ENCODE assay signal across 20 mouse cellular contexts in genomic region chr13:56262269-56262668, GRCm38 (mm10). TPM values are rescaled to one million over a fixed set of nuclear protein-coding genes. Genes with fewer than 3 reads are reported as not detected.
"Had no signal": no experiment of that assay in that cellular context is flagged by ENCODE, and none has a peak within 500 bp of the region (broad histone marks: within the 10 kb centered on the region; RNA-seq: fewer than 3 reads in every experiment).

No protein-coding gene starts in this region.

- H3K4me3 ChIP-seq: kidney, embryonic 15.5 days; limb, embryonic 13.5 days; midbrain, embryonic 12.5 days; neural tube, embryonic 12.5 days had no signal

- DNase-seq: kidney, adult 18-20 months; kidney, postnatal 14 days; left cerebral cortex, postnatal 4 days; lung, adult 18-20 months; right cerebral cortex, postnatal 4 days; spleen, adult 18-20 months had no signal

- H3K27ac ChIP-seq: kidney, embryonic 15.5 days; limb, embryonic 13.5 days; liver, embryonic 14.5 days; midbrain, embryonic 12.5 days; neural tube, embryonic 12.5 days had no signal

- H3K9ac ChIP-seq: kidney, embryonic 15.5 days; limb, embryonic 13.5 days; liver, embryonic 14.5 days; midbrain, embryonic 12.5 days; neural tube, embryonic 12.5 days had no signal

- H3K4me2 ChIP-seq: kidney, embryonic 15.5 days; limb, embryonic 13.5 days; midbrain, embryonic 12.5 days; neural tube, embryonic 12.5 days had no signal

- H3K9me3 ChIP-seq: midbrain, embryonic 12.5 days; neural tube, embryonic 12.5 days had no signal

- H3K36me3 ChIP-seq: kidney, embryonic 15.5 days; limb, embryonic 13.5 days; midbrain, embryonic 12.5 days; neural tube, embryonic 12.5 days had no signal

RNA-seq across cellular contexts. Expression of gene Neurog1, which starts 10.3 kb away (rescaled TPM):
- total RNA-seq: layer of hippocampus, postnatal 14 days; left cerebral cortex, postnatal 10 days; left cerebral cortex, postnatal 4 days; liver, adult 2 months; megakaryocyte-erythroid progenitor cell, adult 5-6 weeks; midbrain, postnatal 0 days; neutrophil, adult 5-6 weeks had no signal
- polyA plus RNA-seq: kidney, embryonic 15.5 days; large intestine, adult 2 months; limb, embryonic 13.5 days; liver, adult 2 months; liver, embryonic 14.5 days; lung, embryonic 16.5 days; midbrain, postnatal 0 days; stomach, embryonic 14.5 days had no signal

RNA-seq across cellular contexts. Expression of gene Cxcl14, which starts 34.1 kb away (rescaled TPM):
- total RNA-seq: megakaryocyte-erythroid progenitor cell, adult 5-6 weeks; neutrophil, adult 5-6 weeks had no signal
